Mouse (Mus musculus) limb, embryonic 12.5 days (tissue): ENCODE results near the gene D10Wsu102e. TPM values are rescaled to one million over a fixed set of nuclear protein-coding genes. Genes with fewer than 3 reads are reported as not detected.

Experiments
- polyA plus RNA-seq: library from polyadenylated mRNA; unstranded; fragments of >200 nt; fragmentation: Nextera tagmentation; extraction: Ambion mirVana; gene quantifications from 2 replicates; pipeline ENCODE4 v1.2.1, GENCODE M21; 2016

The D10Wsu102e gene
- polyA plus RNA-seq, 1 experiment from 2014 or later: 0.92 TPM

Other genes starting within 250 kb of the D10Wsu102e start
- 0.44 and 1.3 TPM in 2 replicates for gene Slc41a2, start 22.3 kb upstream of the D10Wsu102e start, polyA plus RNA-seq
- gene Aldh1l2, start 173.9 kb downstream of the D10Wsu102e start, polyA plus RNA-seq: 2.1 TPM in 2 replicates
- gene Washc4, start 183.5 kb downstream of the D10Wsu102e start, polyA plus RNA-seq: 37.3 and 39.1 TPM in 2 replicates